22 mouse cellular contexts compared by ENCODE assay signal in the genomic region with DNA sequence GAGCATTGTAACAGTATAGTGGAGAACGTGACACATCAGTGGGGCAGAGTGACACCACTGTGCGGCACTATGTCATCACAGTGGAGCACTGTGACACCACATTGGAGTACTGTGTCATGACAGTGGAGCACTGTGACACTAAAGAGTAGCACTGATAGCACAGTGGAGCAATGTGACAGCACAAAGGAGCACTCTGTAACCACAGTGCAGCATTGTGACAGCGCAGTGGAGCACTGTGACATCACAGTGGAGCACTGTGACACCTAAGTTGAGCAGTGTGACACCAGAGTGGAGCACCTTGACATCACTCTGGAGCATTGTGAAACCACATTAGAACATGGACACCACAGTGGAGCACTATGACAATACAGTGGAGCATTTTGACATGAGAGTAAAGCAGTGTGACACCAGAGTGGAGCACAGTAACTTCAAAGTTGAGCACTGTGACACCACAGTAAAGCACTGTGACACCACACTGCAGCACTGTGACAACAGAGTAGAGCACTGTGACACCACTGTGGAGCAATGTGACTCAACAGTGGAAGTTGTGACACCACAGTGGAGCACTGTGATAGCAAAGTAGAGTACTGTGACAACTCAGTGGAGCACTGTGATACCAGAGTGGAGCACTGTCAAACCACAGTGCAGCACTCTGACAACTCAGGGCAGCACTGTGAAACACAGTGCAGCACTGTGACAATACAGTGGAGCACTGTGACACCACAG.
DNase-seq lines count a peak whose midpoint lies in the region; ATAC-seq and TF ChIP-seq lines count a peak whose summit lies in the region.
"Had no signal": no experiment of that assay in that cellular context is flagged by ENCODE, and none has a peak within 500 bp of the region (broad histone marks: within the 10 kb centered on the region; RNA-seq: fewer than 3 reads in every experiment).

No protein-coding gene starts in this region.

- H3K4me2 ChIP-seq in midbrain, postnatal 0 days (ENCODE audit: low read depth, low read length, poor library complexity, severe bottlenecking): no peak overlapping the region
- H3K4me2 ChIP-seq: heart, embryonic 15.5 days; hindbrain, embryonic 15.5 days; intestine, embryonic 15.5 days; lung, embryonic 15.5 days; neural tube, embryonic 13.5 days had no signal

- WGBS in midbrain, embryonic 10.5 days: 46% methylated on average over 3 of the region's 3 CpGs
- 46% methylated on average over 3 of the region's 3 CpGs for WGBS in midbrain, postnatal 0 days
- WGBS in embryonic facial prominence, embryonic 10.5 days: 43% methylated on average over 3 of the region's 3 CpGs

- no peak overlapping the region for H3K9ac ChIP-seq in midbrain, postnatal 0 days (replicated peaks; ENCODE audit: low read length, poor library complexity, severe bottlenecking)
- H3K9ac ChIP-seq: heart, embryonic 15.5 days; hindbrain, embryonic 15.5 days; intestine, embryonic 15.5 days; liver, embryonic 14.5 days; lung, embryonic 15.5 days; neural tube, embryonic 13.5 days had no signal

- ATAC-seq in midbrain, postnatal 0 days (ENCODE audit: low FRiP score): no peak
- peak; percentile 19; the same call in 1 of the 2 replicates for ATAC-seq in megakaryocyte progenitor cell, adult 5-6 weeks (replicated peaks; ENCODE audit: poor library complexity)
- ATAC-seq: intestine, embryonic 15.5 days had no signal

- H3K27me3 ChIP-seq in midbrain, embryonic 10.5 days (ENCODE audit: low read depth, poor library complexity, severe bottlenecking): no peaks in the 10 kb centered on the region
- no peaks in the 10 kb centered on the region for H3K27me3 ChIP-seq in midbrain, postnatal 0 days (ENCODE audit: insufficient read depth, low read length)
- no peaks in the 10 kb centered on the region for H3K27me3 ChIP-seq in embryonic facial prominence, embryonic 10.5 days (replicated peaks; ENCODE audit: low read depth, poor library complexity, severe bottlenecking)
- H3K27me3 ChIP-seq: heart, embryonic 15.5 days; hindbrain, embryonic 15.5 days; intestine, embryonic 15.5 days; lung, embryonic 15.5 days; neural tube, embryonic 13.5 days had no signal

- peak; percentile 76 for DNase-seq in heart, adult 11 months
- DNase-seq in heart, postnatal 10 days: no peak
- DNase-seq in midbrain, embryonic 10.5 days (ENCODE audit: low spot score): peak; percentile 6
- DNase-seq in midbrain, postnatal 0 days (ENCODE audit: low spot score): no peak
- peak; percentile 4 for DNase-seq in embryonic facial prominence, embryonic 10.5 days (ENCODE audit: low spot score)
- DNase-seq in layer of hippocampus, adult 9-11 months: no peak
- DNase-seq in embryo, embryonic 11 days: no peak
- DNase-seq: adrenal gland, postnatal 25 days; cerebellum, adult 9-10 months; gastrocnemius, postnatal 25 days; kidney, postnatal 36 days; midbrain, embryonic 14.5 days; thymus, postnatal 25 days had no signal

- no peaks in the 10 kb centered on the region for H3K36me3 ChIP-seq in midbrain, embryonic 10.5 days
- no peaks in the 10 kb centered on the region for H3K36me3 ChIP-seq in midbrain, postnatal 0 days (ENCODE audit: insufficient read depth, low read length)
- no peaks in the 10 kb centered on the region for H3K36me3 ChIP-seq in embryonic facial prominence, embryonic 10.5 days (replicated peaks)
- H3K36me3 ChIP-seq: forebrain, embryonic 10.5 days; heart, embryonic 15.5 days; hindbrain, embryonic 15.5 days; intestine, embryonic 15.5 days; lung, embryonic 15.5 days; neural tube, embryonic 13.5 days had no signal

- H3K4me1 ChIP-seq in midbrain, embryonic 10.5 days: no peaks in the 10 kb centered on the region
- H3K4me1 ChIP-seq in midbrain, postnatal 0 days (ENCODE audit: insufficient read depth, low read length): no peaks in the 10 kb centered on the region
- H3K4me1 ChIP-seq in embryonic facial prominence, embryonic 10.5 days: no peaks in the 10 kb centered on the region
- H3K4me1 ChIP-seq: forebrain, embryonic 10.5 days; heart, embryonic 15.5 days; hindbrain, embryonic 15.5 days; intestine, embryonic 15.5 days; lung, embryonic 15.5 days; neural tube, embryonic 13.5 days had no signal

- no peak overlapping the region for H3K27ac ChIP-seq in midbrain, embryonic 10.5 days (replicated peaks)
- no peak overlapping the region for H3K27ac ChIP-seq in midbrain, postnatal 0 days (ENCODE audit: low read depth, low read length)
- H3K27ac ChIP-seq in embryonic facial prominence, embryonic 10.5 days (replicated peaks): no peak overlapping the region
- H3K27ac ChIP-seq: forebrain, embryonic 10.5 days; heart, embryonic 15.5 days; hindbrain, embryonic 15.5 days; intestine, embryonic 15.5 days; liver, embryonic 14.5 days; lung, embryonic 15.5 days; neural tube, embryonic 13.5 days had no signal

- H3K4me3 ChIP-seq in midbrain, embryonic 10.5 days: no peak overlapping the region
- H3K4me3 ChIP-seq in midbrain, postnatal 0 days (ENCODE audit: low read depth, low read length): no peak overlapping the region
- no peak overlapping the region for H3K4me3 ChIP-seq in embryonic facial prominence, embryonic 10.5 days
- H3K4me3 ChIP-seq: forebrain, embryonic 10.5 days; heart, embryonic 15.5 days; hindbrain, embryonic 15.5 days; intestine, embryonic 15.5 days; lung, embryonic 15.5 days; myocyte; neural tube, embryonic 13.5 days had no signal

- TF ChIP-seq CTCF in midbrain, postnatal 0 days (IDR thresholded peaks at IDR 0.05): no peak

- intact Hi-C loops in heart, postnatal 10 days (cut with DNase I): no loop called here

- H3K9me3 ChIP-seq in midbrain, embryonic 10.5 days (replicated peaks): peaks cover 57% of the 10 kb centered on the region
- H3K9me3 ChIP-seq in midbrain, postnatal 0 days (ENCODE audit: low read length): peaks cover 14% of the 10 kb centered on the region; the same call in 1 of the 2 replicates
- peaks cover 56% of the 10 kb centered on the region for H3K9me3 ChIP-seq in embryonic facial prominence, embryonic 10.5 days
- H3K9me3 ChIP-seq: heart, embryonic 15.5 days; hindbrain, embryonic 15.5 days; intestine, embryonic 15.5 days; lung, embryonic 15.5 days had no signal

Comparison
In these comparisons a context has a peak if more than half of its experiments do, and no peak if none do; other contexts are left out.
1. DNase-seq: peak in heart, adult 11 months (single experiment), midbrain, embryonic 10.5 days (single experiment) and embryonic facial prominence, embryonic 10.5 days (single experiment); none in heart, postnatal 10 days (0 of 2), midbrain, postnatal 0 days (single experiment), layer of hippocampus, adult 9-11 months (single experiment) and embryo, embryonic 11 days (single experiment).